28 mouse cellular contexts compared by ENCODE assay signal in the genomic region with DNA sequence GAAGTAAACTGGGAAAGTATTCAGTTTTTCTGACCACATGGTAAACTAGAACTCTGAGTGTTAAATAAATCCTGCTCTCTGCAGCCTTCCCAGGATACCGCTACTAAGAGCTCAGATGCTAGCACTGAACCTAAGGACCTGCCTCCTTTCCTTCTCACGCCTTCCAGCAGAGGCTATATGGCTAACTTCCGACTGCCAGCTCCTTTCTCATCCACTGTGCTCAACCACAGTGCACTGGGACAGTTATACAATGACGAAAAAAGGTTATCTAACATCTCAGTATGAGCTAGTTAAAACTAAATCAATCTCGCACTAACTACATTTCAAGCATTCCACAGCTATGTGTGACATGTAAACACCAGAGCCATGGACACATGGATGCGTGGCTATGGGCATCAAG. TPM values are rescaled to one million over a fixed set of nuclear protein-coding genes. Genes with fewer than 3 reads are reported as not detected.
"Had no signal": no experiment of that assay in that cellular context is flagged by ENCODE, and none has a peak within 500 bp of the region (broad histone marks: within the 10 kb centered on the region; RNA-seq: fewer than 3 reads in every experiment).

No protein-coding gene starts in this region.

- H3K9me3 ChIP-seq: limb, embryonic 10.5 days; limb, embryonic 12.5 days; limb, embryonic 13.5 days; limb, embryonic 15.5 days; liver, embryonic 12.5 days; liver, embryonic 13.5 days; liver, embryonic 15.5 days; megakaryocyte, embryonic 14.5 days; midbrain, embryonic 10.5 days; midbrain, embryonic 12.5 days; midbrain, embryonic 13.5 days; midbrain, embryonic 15.5 days; neural tube, embryonic 12.5 days; neural tube, embryonic 13.5 days had no signal

- H3K27ac ChIP-seq: left cerebral cortex, adult 2 months; limb, embryonic 10.5 days; limb, embryonic 12.5 days; limb, embryonic 13.5 days; limb, embryonic 15.5 days; liver, embryonic 12.5 days; liver, embryonic 13.5 days; liver, embryonic 14.5 days; liver, embryonic 15.5 days; macrophage; midbrain, embryonic 10.5 days; midbrain, embryonic 12.5 days; midbrain, embryonic 13.5 days; midbrain, embryonic 15.5 days; neural tube, embryonic 12.5 days; neural tube, embryonic 13.5 days had no signal

- H3K27me3 ChIP-seq: limb, embryonic 12.5 days; limb, embryonic 13.5 days; limb, embryonic 15.5 days; liver, embryonic 13.5 days; liver, embryonic 15.5 days; midbrain, embryonic 13.5 days; midbrain, embryonic 15.5 days; neural tube, embryonic 12.5 days; neural tube, embryonic 13.5 days had no signal

- H3K36me3 ChIP-seq: limb, embryonic 10.5 days; limb, embryonic 12.5 days; limb, embryonic 13.5 days; limb, embryonic 15.5 days; liver, embryonic 12.5 days; liver, embryonic 13.5 days; liver, embryonic 15.5 days; midbrain, embryonic 10.5 days; midbrain, embryonic 12.5 days; midbrain, embryonic 13.5 days; midbrain, embryonic 15.5 days; neural tube, embryonic 12.5 days; neural tube, embryonic 13.5 days had no signal

- H3K4me2 ChIP-seq: limb, embryonic 12.5 days; limb, embryonic 13.5 days; limb, embryonic 15.5 days; liver, embryonic 11.5 days; liver, embryonic 12.5 days; liver, embryonic 13.5 days; liver, embryonic 15.5 days; midbrain, embryonic 11.5 days; midbrain, embryonic 12.5 days; midbrain, embryonic 13.5 days; midbrain, embryonic 15.5 days; neural tube, embryonic 12.5 days; neural tube, embryonic 13.5 days had no signal

- H3K9ac ChIP-seq: limb, embryonic 12.5 days; limb, embryonic 13.5 days; limb, embryonic 15.5 days; liver, embryonic 12.5 days; liver, embryonic 13.5 days; liver, embryonic 14.5 days; liver, embryonic 15.5 days; liver, postnatal 0 days; midbrain, embryonic 12.5 days; midbrain, embryonic 13.5 days; midbrain, embryonic 15.5 days; neural tube, embryonic 12.5 days; neural tube, embryonic 13.5 days had no signal

- DNase-seq: layer of hippocampus, postnatal 36 days; left cerebral cortex, postnatal 4 days; liver; liver, embryonic 13.5 days; liver, postnatal 0 days; lung, adult 18-20 months; lung, postnatal 10 days; midbrain, embryonic 14.5 days had no signal

- H3K4me1 ChIP-seq: limb, embryonic 12.5 days; liver, embryonic 13.5 days had no signal

- H3K4me3 ChIP-seq: left cerebral cortex, adult 2 months; limb, embryonic 10.5 days; limb, embryonic 12.5 days; limb, embryonic 13.5 days; limb, embryonic 15.5 days; liver, embryonic 12.5 days; liver, embryonic 13.5 days; liver, embryonic 15.5 days; megakaryocyte, embryonic 14.5 days; midbrain, embryonic 10.5 days; midbrain, embryonic 12.5 days; midbrain, embryonic 13.5 days; midbrain, embryonic 15.5 days; myocyte; neural tube, embryonic 12.5 days; neural tube, embryonic 13.5 days had no signal

- ATAC-seq: liver, embryonic 12.5 days; liver, postnatal 0 days; midbrain, embryonic 13.5 days; midbrain, embryonic 15.5 days; midbrain, embryonic 16.5 days had no signal

RNA-seq across cellular contexts. Expression of gene Ccdc162, which starts 41.2 kb away (rescaled TPM):
- polyA plus RNA-seq: liver, embryonic 15.5 days; macrophage had no signal
